Mouse (Mus musculus): Measurements from ENCODE around the gene Fubp3. TPM values are rescaled to one million over a fixed set of nuclear protein-coding genes. Genes with fewer than 3 reads are reported as not detected.

Fubp3 gene
- total RNA-seq, 2 experiments from 2014 or later: 28.1 to 29.4 TPM

- ATAC-seq (replicated peaks; ENCODE audit: poor library complexity): no peak
These were observed 46.2 kb downstream of the Fubp3 start for GRCm38 (mm10) chr2:31618484-31619161.

GRCm38 (mm10) chr2:31619208-31619607, 46.8 kb downstream of the Fubp3 start:
- ATAC-seq (replicated peaks; ENCODE audit: poor library complexity): no peak

GRCm38 (mm10) chr2:31633531-31633930, 61.1 kb downstream of the Fubp3 start:
- ATAC-seq (replicated peaks; ENCODE audit: poor library complexity): no peak

- no peak for ATAC-seq (replicated peaks; ENCODE audit: poor library complexity)
These were observed 63.1 kb downstream of the Fubp3 start for GRCm38 (mm10) chr2:31635281-31636137.

GRCm38 (mm10) chr2:31636138-31636741, 63.8 kb downstream of the Fubp3 start:
- no peak for ATAC-seq (replicated peaks; ENCODE audit: poor library complexity)

GRCm38 (mm10) chr2:31636742-31637141, 64.3 kb downstream of the Fubp3 start:
- no peak for ATAC-seq (replicated peaks; ENCODE audit: poor library complexity)

- ATAC-seq (replicated peaks; ENCODE audit: poor library complexity): no peak
These were observed 64.9 kb downstream of the Fubp3 start for GRCm38 (mm10) chr2:31637311-31637710.

GRCm38 (mm10) chr2:31637807-31638206, 65.4 kb downstream of the Fubp3 start:
- ATAC-seq (replicated peaks; ENCODE audit: poor library complexity): no peak

- no peak for ATAC-seq (replicated peaks; ENCODE audit: poor library complexity)
These were observed 66.4 kb downstream of the Fubp3 start for GRCm38 (mm10) chr2:31638581-31639465.

- no peak for ATAC-seq (replicated peaks; ENCODE audit: poor library complexity)
These were observed 67.0 kb downstream of the Fubp3 start for GRCm38 (mm10) chr2:31639466-31639760.

- no peak for ATAC-seq (replicated peaks; ENCODE audit: poor library complexity)
These were observed 67.6 kb downstream of the Fubp3 start, which contains the start of gene Prdm12 for GRCm38 (mm10) chr2:31639901-31640608. Prdm12 (plus strand) TSS chr2:31640037.

- ATAC-seq (replicated peaks; ENCODE audit: poor library complexity): no peak
These were observed 68.4 kb downstream of the Fubp3 start for GRCm38 (mm10) chr2:31640609-31641507.

GRCm38 (mm10) chr2:31641508-31641830, 69.0 kb downstream of the Fubp3 start:
- no peak for ATAC-seq (replicated peaks; ENCODE audit: poor library complexity)

- ATAC-seq (replicated peaks; ENCODE audit: poor library complexity): no peak
These were observed 69.5 kb downstream of the Fubp3 start for GRCm38 (mm10) chr2:31641929-31642328.

GRCm38 (mm10) chr2:31653971-31654853, 81.8 kb downstream of the Fubp3 start:
- ATAC-seq (replicated peaks; ENCODE audit: poor library complexity): 0 out of 2 replicates have a peak, but pooled peaks have one; percentile 14

- ATAC-seq (replicated peaks; ENCODE audit: poor library complexity): peak; percentile 46; the same call in 1 of the 2 replicates
These were observed 82.6 kb downstream of the Fubp3 start for GRCm38 (mm10) chr2:31654854-31655559.

- ATAC-seq (replicated peaks; ENCODE audit: poor library complexity): no peak
These were observed 83.9 kb downstream of the Fubp3 start for GRCm38 (mm10) chr2:31656374-31656773.

All from megakaryocyte progenitor cell, adult 5-6 weeks (primary cell).